Mouse (Mus musculus) T-cell, adult 66 days (primary cell): Measurements from ENCODE around the gene Gm5150. TPM values are rescaled to one million over a fixed set of nuclear protein-coding genes. Genes with fewer than 3 reads are reported as not detected.

Experiments
- total RNA-seq, 2 experiments: library from RNA; stranded (reverse); gene quantifications; 3 replicates in 1 of 2; 4 replicates in 1 of 2; pipeline ENCODE4 v1.2.4; 2023

Gene Gm5150
- not detected for total RNA-seq

GRCm38 (mm10) chr3:16006215-16006614, at the start of gene Gm5150:
Gene Gm5150, minus strand, starts transcription at chr3:16006437.

Other genes with a start within 250 kb of the Gm5150 start
- gene Sirpb1c, start 157.9 kb downstream of the Gm5150 start, total RNA-seq: under 1 TPM; 0.30 to 0.44 TPM